Mouse (Mus musculus) heart, embryonic 14.5 days (tissue): ENCODE measurements around the gene Grb2. TPM values are rescaled to one million over a fixed set of nuclear protein-coding genes. Genes with fewer than 3 reads are reported as not detected.

Experiments used
- ATAC-seq: fragments of 200-750 bp; cut with Nextera tagmentation; 2 replicates; pipeline ENCODE4 v1.8.0; 2017; ENCODE audit warnings: low read depth, moderate TSS enrichment; ENCODE audit not compliant: insufficient number of reproducible peaks, insufficient read depth, low FRiP score
- H3K27ac ChIP-seq, 2 experiments: fragments of 200-500 bp in 1 of 2; fragments of 300-500 bp in 1 of 2; sonication (generic) in 1 of 2; replicated peaks in 1 of 2; 2 replicates each; pipeline ENCODE4 v1.5.1; 2012 to 2014; ENCODE audit warnings: low read depth in 2 of 2, low read length in 2 of 2, control low read depth in 1 of 2, mild to moderate bottlenecking in 1 of 2, mixed read lengths in 1 of 2; ENCODE audit not compliant: control insufficient read depth in 1 of 2, insufficient read depth in 1 of 2
- H3K27me3 ChIP-seq: fragments of 300-500 bp; sonication (generic); 2 replicates; pipeline ENCODE4 v1.6.1; 2014; ENCODE audit warnings: mild to moderate bottlenecking, low read length, control low read depth; ENCODE audit not compliant: control insufficient read depth, insufficient read depth
- H3K36me3 ChIP-seq: fragments of 300-500 bp; sonication (generic); 2 replicates; pipeline ENCODE4 v1.6.1; 2014; ENCODE audit warnings: mild to moderate bottlenecking, control low read depth, low read length, mixed read lengths; ENCODE audit not compliant: control insufficient read depth, insufficient read depth
- H3K4me1 ChIP-seq, 2 experiments: fragments of 200-500 bp in 1 of 2; fragments of 300-500 bp in 1 of 2; sonication (generic) in 1 of 2; 2 replicates each; pipeline ENCODE4 v1.6.1; 2012 to 2014; ENCODE audit warnings: low read length in 2 of 2, control low read depth in 1 of 2, mixed read lengths in 1 of 2; ENCODE audit not compliant: control insufficient read depth in 2 of 2, insufficient read depth in 2 of 2
- H3K4me2 ChIP-seq: fragments of 300-500 bp; sonication (generic); 2 replicates; pipeline ENCODE4 v1.6.1; 2014; ENCODE audit warnings: mild to moderate bottlenecking, low read length
- H3K4me3 ChIP-seq, 2 experiments: fragments of 200-500 bp in 1 of 2; fragments of 300-500 bp in 1 of 2; sonication (generic) in 1 of 2; 2 replicates each; pipeline ENCODE4 v1.5.1; 2012 to 2014; ENCODE audit warnings: low read length in 2 of 2, mild to moderate bottlenecking in 2 of 2, control low read depth in 1 of 2, low read depth in 1 of 2, moderate library complexity in 1 of 2; ENCODE audit not compliant: control insufficient read depth in 1 of 2, insufficient read depth in 1 of 2
- H3K9ac ChIP-seq: fragments of 300-500 bp; sonication (generic); 2 replicates; pipeline ENCODE4 v1.6.1; 2014; ENCODE audit warnings: mild to moderate bottlenecking, low read length
- H3K9me3 ChIP-seq: fragments of 300-500 bp; sonication (generic); 2 replicates; pipeline ENCODE4 v1.6.1; 2016; ENCODE audit warnings: low read length, control low read depth; ENCODE audit not compliant: control insufficient read depth
- WGBS: fragments of 180-500 bp; shearing (Covaris S2); extraction: QIAGEN DNeasy Blood & Tissue Kit; methylation state at CpG from one replicate; pipeline ENCODE4 v1.1.7; 2014; 5-methylcytosine and 5-hydroxymethylcytosine counted together
- polyA plus RNA-seq: library from polyadenylated mRNA; unstranded; fragments of >200 nt; fragmentation: Nextera tagmentation; extraction: Ambion mirVana; gene quantifications from 2 replicates; pipeline ENCODE4 v1.2.1, GENCODE M21; 2014

The Grb2 gene
- polyA plus RNA-seq, 1 experiment from 2014 or later: 59.4 TPM

GRCm38 (mm10) chr11:115723231-115723630 is 14.8 kb upstream of the Grb2 start:
- H3K27me3 ChIP-seq: no peaks in the 10 kb centered on the region
- no peak overlapping the region for H3K4me2 ChIP-seq
- no peaks in the 10 kb centered on the region for H3K36me3 ChIP-seq
- 71% methylated on average over 2 of the region's 2 CpGs for WGBS
- no peak for ATAC-seq
- no peaks in the 10 kb centered on the region for H3K4me1 ChIP-seq
- H3K9ac ChIP-seq: peak overlapping the region; percentile 22; the same call in 1 of the 2 replicates
- 0 out of 4 replicates have a peak overlapping the region, but pooled peaks of 1 of the 2 experiments have one; percentile 6 for H3K4me3 ChIP-seq
- peak overlapping the region in 1 of 2 experiments; percentile 51; a peak in 3 of 4 replicates for H3K27ac ChIP-seq
- no peaks in the 10 kb centered on the region for H3K9me3 ChIP-seq

GRCm38 (mm10) chr11:115722638-115723037 is 14.2 kb upstream of the Grb2 start:
- Histone ChIP-seq H3K4me3 (peak overlapping the region; percentile 6 to 16; a peak in 2 of 4 replicates), H3K27ac (peak overlapping the region; percentile 46 to 51), H3K9ac (peak overlapping the region; percentile 22; the same call in 1 of the 2 replicates), H3K27me3 (no peaks in the 10 kb centered on the region), H3K4me1 (no peaks in the 10 kb centered on the region), H3K4me2 (peak overlapping the region; percentile 52), H3K9me3 (no peaks in the 10 kb centered on the region), H3K36me3 (no peaks in the 10 kb centered on the region)
- 13% methylated on average over 14 of the region's 14 CpGs for WGBS
- peak; percentile 50; the same call in 1 of the 2 replicates for ATAC-seq

- 46% methylated on average over 8 of the region's 8 CpGs for WGBS
- no peak overlapping the region for H3K4me2 ChIP-seq
- no peaks in the 10 kb centered on the region for H3K36me3 ChIP-seq
- H3K27ac ChIP-seq: no peak overlapping the region
- no peaks in the 10 kb centered on the region for H3K9me3 ChIP-seq
- H3K9ac ChIP-seq: no peak overlapping the region
- ATAC-seq: no peak
- H3K4me3 ChIP-seq: no peak overlapping the region
- H3K27me3 ChIP-seq: no peaks in the 10 kb centered on the region
- no peaks in the 10 kb centered on the region for H3K4me1 ChIP-seq
These were observed 9.4 kb upstream of the Grb2 start for GRCm38 (mm10) chr11:115717660-115718390.

GRCm38 (mm10) chr11:115716410-115717338 is 8.3 kb upstream of the Grb2 start:
- Histone ChIP-seq H3K4me3 (no peak overlapping the region), H3K27me3 (no peaks in the 10 kb centered on the region), H3K4me1 (no peaks in the 10 kb centered on the region), H3K27ac (no peak overlapping the region), H3K4me2 (no peak overlapping the region), H3K9me3 (no peaks in the 10 kb centered on the region), H3K9ac (no peak overlapping the region), H3K36me3 (no peaks in the 10 kb centered on the region)
- 72% methylated on average over 14 of the region's 15 CpGs for WGBS
- ATAC-seq: no peak

- Histone ChIP-seq H3K9me3 (no peaks in the 10 kb centered on the region), H3K4me2 (no peak overlapping the region), H3K27me3 (no peaks in the 10 kb centered on the region), H3K36me3 (no peaks in the 10 kb centered on the region), H3K9ac (no peak overlapping the region), H3K4me3 (no peak overlapping the region), H3K27ac (no peak overlapping the region), H3K4me1 (peaks cover 0 to 1% of the 10 kb centered on the region in 2 experiments; a peak in 1 of 4 replicates)
- no peak for ATAC-seq
- 6% methylated on average over 6 of the region's 7 CpGs for WGBS
These were observed 6.1 kb upstream of the Grb2 start for GRCm38 (mm10) chr11:115714491-115714890.

- H3K27ac ChIP-seq: no peak overlapping the region
These were observed 5.0 kb upstream of the Grb2 start for GRCm38 (mm10) chr11:115713447-115713846.

GRCm38 (mm10) chr11:115712674-115713298 is 4.4 kb upstream of the Grb2 start:
- ATAC-seq: no peak
- H3K4me1 ChIP-seq: peaks cover 3 to 4% of the 10 kb centered on the region in 2 experiments; a peak in 3 of 4 replicates
- H3K9ac ChIP-seq: no peak overlapping the region
- no peaks in the 10 kb centered on the region for H3K27me3 ChIP-seq
- no peak overlapping the region for H3K4me2 ChIP-seq
- no peak overlapping the region for H3K4me3 ChIP-seq
- H3K9me3 ChIP-seq: no peaks in the 10 kb centered on the region
- no peak overlapping the region for H3K27ac ChIP-seq
- WGBS: 63% methylated on average over 12 of the region's 12 CpGs
- no peaks in the 10 kb centered on the region for H3K36me3 ChIP-seq

More at GRCm38 (mm10) chr11:115713447-115713846, 5.0 kb upstream of the Grb2 start:
- Histone ChIP-seq H3K4me3 (no peak overlapping the region), H3K36me3 (no peaks in the 10 kb centered on the region), H3K9me3 (no peaks in the 10 kb centered on the region), H3K4me2 (no peak overlapping the region), H3K9ac (no peak overlapping the region), H3K27me3 (no peaks in the 10 kb centered on the region), H3K4me1 (peaks cover 3 to 4% of the 10 kb centered on the region in 2 experiments; a peak in 3 of 4 replicates)
- 86% methylated on average over 3 of the region's 3 CpGs for WGBS
- no peak for ATAC-seq
